Mouse (Mus musculus): ENCODE measurements around the gene Psmd12.

Gene Psmd12

GRCm38 (mm10) chr11:107457282-107457681, 22.0 kb upstream of the Psmd12 start:
- in situ Hi-C loops (cut with MboI; ENCODE audit: low pct_unique_long_range_greater_than_20kb in 1 of 2, low sequenced_read_pairs in 2 of 2, unreplicated experiment in 1 of 2), result loop anchor here in 1 of 2 experiments (5.0 to 10.0 kb wide), 2 partner anchors 35 to 72 kb away; no protein-coding TSS in a partner anchor

- in situ Hi-C loops (cut with MboI; ENCODE audit: low pct_unique_long_range_greater_than_20kb in 1 of 2, low sequenced_read_pairs in 2 of 2, unreplicated experiment in 1 of 2), result loop anchor here in 1 of 2 experiments (5.0 to 10.0 kb wide), 2 partner anchors 36 to 73 kb away; no protein-coding TSS in a partner anchor
Observed at GRCm38 (mm10) chr11:107458286-107458685, 21.0 kb upstream of the Psmd12 start.

GRCm38 (mm10) chr11:107458986-107459385, 20.3 kb upstream of the Psmd12 start:
- in situ Hi-C loops (cut with MboI; ENCODE audit: low pct_unique_long_range_greater_than_20kb in 1 of 2, low sequenced_read_pairs in 2 of 2, unreplicated experiment in 1 of 2), result loop anchor here in 1 of 2 experiments (5.0 to 10.0 kb wide), 2 partner anchors 37 to 74 kb away; no protein-coding TSS in a partner anchor

- in situ Hi-C loops (cut with MboI; ENCODE audit: low pct_unique_long_range_greater_than_20kb in 1 of 2, low sequenced_read_pairs in 2 of 2, unreplicated experiment in 1 of 2), result loop anchor here in 1 of 2 experiments (5.0 to 10.0 kb wide), 2 partner anchors 38 to 75 kb away; no protein-coding TSS in a partner anchor
Observed at GRCm38 (mm10) chr11:107459828-107460227, 19.5 kb upstream of the Psmd12 start.

- in situ Hi-C loops (cut with MboI; ENCODE audit: low pct_unique_long_range_greater_than_20kb in 1 of 2, low sequenced_read_pairs in 2 of 2, unreplicated experiment in 1 of 2), result no loop called here
Observed at GRCm38 (mm10) chr11:107462478-107462877, 16.8 kb upstream of the Psmd12 start.

- in situ Hi-C loops (cut with MboI; ENCODE audit: low pct_unique_long_range_greater_than_20kb in 1 of 2, low sequenced_read_pairs in 2 of 2, unreplicated experiment in 1 of 2), result no loop called here
Observed at GRCm38 (mm10) chr11:107463251-107463681, 16.0 kb upstream of the Psmd12 start.

GRCm38 (mm10) chr11:107464141-107464540, 15.1 kb upstream of the Psmd12 start:
- in situ Hi-C loops (cut with MboI; ENCODE audit: low pct_unique_long_range_greater_than_20kb in 1 of 2, low sequenced_read_pairs in 2 of 2, unreplicated experiment in 1 of 2), result no loop called here

- in situ Hi-C loops (cut with MboI; ENCODE audit: low pct_unique_long_range_greater_than_20kb in 1 of 2, low sequenced_read_pairs in 2 of 2, unreplicated experiment in 1 of 2), result no loop called here
Observed at GRCm38 (mm10) chr11:107465041-107465440, 14.2 kb upstream of the Psmd12 start.

GRCm38 (mm10) chr11:107465969-107466368, 13.3 kb upstream of the Psmd12 start:
- in situ Hi-C loops (cut with MboI; ENCODE audit: low pct_unique_long_range_greater_than_20kb in 1 of 2, low sequenced_read_pairs in 2 of 2, unreplicated experiment in 1 of 2), result no loop called here

- in situ Hi-C loops (cut with MboI; ENCODE audit: low pct_unique_long_range_greater_than_20kb in 1 of 2, low sequenced_read_pairs in 2 of 2, unreplicated experiment in 1 of 2), result no loop called here
Observed at GRCm38 (mm10) chr11:107466611-107467391, 12.5 kb upstream of the Psmd12 start.

GRCm38 (mm10) chr11:107468252-107469030, 10.8 kb upstream of the Psmd12 start:
- in situ Hi-C loops (cut with MboI; ENCODE audit: low pct_unique_long_range_greater_than_20kb in 1 of 2, low sequenced_read_pairs in 2 of 2, unreplicated experiment in 1 of 2), result no loop called here

- in situ Hi-C loops (cut with MboI; ENCODE audit: low pct_unique_long_range_greater_than_20kb in 1 of 2, low sequenced_read_pairs in 2 of 2, unreplicated experiment in 1 of 2), result no loop called here
Observed at GRCm38 (mm10) chr11:107469031-107469522, 10.2 kb upstream of the Psmd12 start.

GRCm38 (mm10) chr11:107469523-107470371, 9.5 kb upstream of the Psmd12 start:
- in situ Hi-C loops (cut with MboI; ENCODE audit: low pct_unique_long_range_greater_than_20kb in 1 of 2, low sequenced_read_pairs in 2 of 2, unreplicated experiment in 1 of 2), result loop anchor here (5.0 to 10.0 kb wide), 4 partner anchors 82 to 315 kb away; no protein-coding TSS in a partner anchor

GRCm38 (mm10) chr11:107470521-107471041, 8.7 kb upstream of the Psmd12 start, which contains the start of gene Pitpnc1:
TSS of gene Pitpnc1 (minus strand) at chr11:107470699.
- in situ Hi-C loops (cut with MboI; ENCODE audit: low pct_unique_long_range_greater_than_20kb in 1 of 2, low sequenced_read_pairs in 2 of 2, unreplicated experiment in 1 of 2), result loop anchor here (5.0 to 10.0 kb wide), 4 partner anchors 83 to 316 kb away; no protein-coding TSS in a partner anchor

GRCm38 (mm10) chr11:107471071-107471720, 8.1 kb upstream of the Psmd12 start:
- in situ Hi-C loops (cut with MboI; ENCODE audit: low pct_unique_long_range_greater_than_20kb in 1 of 2, low sequenced_read_pairs in 2 of 2, unreplicated experiment in 1 of 2), result loop anchor here (5.0 to 10.0 kb wide), 4 partner anchors 84 to 316 kb away; no protein-coding TSS in a partner anchor

GRCm38 (mm10) chr11:107472304-107472703, 7.0 kb upstream of the Psmd12 start:
- in situ Hi-C loops (cut with MboI; ENCODE audit: low pct_unique_long_range_greater_than_20kb in 1 of 2, low sequenced_read_pairs in 2 of 2, unreplicated experiment in 1 of 2), result loop anchor here (5.0 to 10.0 kb wide), 4 partner anchors 85 to 318 kb away; no protein-coding TSS in a partner anchor
